Mouse (Mus musculus) kidney, adult 11 months (tissue): ENCODE results near the gene Clec10a.
"Not testable (repeated sequence)": the region's sequence is repeated elsewhere in the genome, so short reads cannot be mapped to it uniquely, and the experiment has no call there.

Source experiments
- DNase-seq: peaks from one replicate; pipeline ENCODE4 v3.0.0; 2022

Gene Clec10a

GRCm38 (mm10) chr11:70155897-70156296 is at the start of gene Clec10a:
Gene Clec10a (plus strand): TSS chr11:70156197.
- not testable (repeated sequence) for DNase-seq

- no peak for DNase-seq
Observed at GRCm38 (mm10) chr11:70107085-70107484, 48.9 kb upstream of the Clec10a start.

DNA sequence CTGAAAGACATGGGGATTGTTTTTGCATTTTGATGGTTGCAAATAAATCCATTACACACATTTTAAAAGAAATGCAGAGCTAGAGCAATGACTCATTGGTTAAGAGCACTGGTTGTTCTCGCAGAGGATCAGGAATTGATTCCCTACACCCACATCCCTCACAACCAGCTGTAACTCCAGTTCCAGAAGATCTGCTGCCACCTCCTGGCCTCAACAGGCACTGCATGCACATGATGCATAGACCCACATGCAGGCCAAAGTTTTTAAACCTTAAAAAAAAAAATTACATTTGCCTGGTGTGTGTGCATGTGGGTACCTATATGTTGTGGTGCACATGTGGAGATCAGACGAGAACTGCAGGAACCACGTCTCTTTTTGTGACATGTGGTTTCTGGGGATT is 45.9 kb upstream of the Clec10a start:
- DNase-seq = peak; percentile 15

- DNase-seq = no peak
Observed at GRCm38 (mm10) chr11:70114562-70114961, 41.4 kb upstream of the Clec10a start.

- DNase-seq = no peak
Observed at GRCm38 (mm10) chr11:70115901-70116300, 40.1 kb upstream of the Clec10a start.

DNA sequence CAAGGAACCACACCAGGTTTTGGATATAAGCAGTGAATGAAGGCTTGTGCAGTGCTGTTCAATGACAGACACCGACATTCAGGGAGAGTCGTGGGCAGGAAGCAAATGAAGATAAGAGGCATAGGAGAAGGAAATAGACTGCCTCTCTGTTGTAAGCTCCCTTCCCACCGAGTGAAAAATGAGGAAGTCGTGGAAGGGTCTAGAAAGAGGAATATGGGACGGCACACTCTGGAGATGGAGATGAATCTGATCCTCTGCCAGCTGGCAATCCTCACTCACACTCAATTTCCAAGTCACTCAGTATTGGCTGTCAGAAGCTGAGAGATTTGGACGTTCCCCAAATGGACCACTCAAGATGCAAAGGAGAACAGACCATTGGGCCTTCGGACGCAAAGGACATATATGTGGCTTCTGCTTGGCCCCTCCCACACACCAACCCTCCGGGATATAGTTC is 26.0 kb upstream of the Clec10a start, which contains the start of gene Mgl2:
Mgl2 (plus strand) TSS at position 404 of the 454 bp plus-strand sequence.
- no peak for DNase-seq

DNA sequence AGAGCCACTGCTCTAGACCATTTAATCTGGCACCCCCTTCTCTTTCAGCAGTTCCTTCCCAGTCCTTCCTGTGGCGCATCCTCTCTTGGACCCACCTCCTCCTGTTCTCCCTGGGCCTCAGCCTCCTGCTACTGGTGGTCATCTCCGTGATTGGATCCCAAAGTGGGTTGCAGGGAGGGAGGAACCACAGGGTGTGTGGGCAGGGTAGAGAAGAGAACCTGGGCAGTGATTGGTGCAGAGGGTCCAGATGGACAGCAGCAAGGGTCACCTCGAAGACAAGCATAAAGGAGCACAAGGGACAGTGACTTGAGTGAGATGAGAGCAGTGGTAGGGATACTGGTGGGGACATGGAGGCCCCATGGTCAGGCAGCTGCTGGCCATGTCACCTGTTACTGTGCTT is 21.0 kb upstream of the Clec10a start:
- DNase-seq = not testable (repeated sequence)

GRCm38 (mm10) chr11:70135925-70136324 is 20.1 kb upstream of the Clec10a start:
- not testable (repeated sequence) for DNase-seq

GRCm38 (mm10) chr11:70139171-70139570 is 16.8 kb upstream of the Clec10a start:
- no peak for DNase-seq

GRCm38 (mm10) chr11:70151072-70151471 is 4.9 kb upstream of the Clec10a start:
- peak; percentile 51 for DNase-seq

DNA sequence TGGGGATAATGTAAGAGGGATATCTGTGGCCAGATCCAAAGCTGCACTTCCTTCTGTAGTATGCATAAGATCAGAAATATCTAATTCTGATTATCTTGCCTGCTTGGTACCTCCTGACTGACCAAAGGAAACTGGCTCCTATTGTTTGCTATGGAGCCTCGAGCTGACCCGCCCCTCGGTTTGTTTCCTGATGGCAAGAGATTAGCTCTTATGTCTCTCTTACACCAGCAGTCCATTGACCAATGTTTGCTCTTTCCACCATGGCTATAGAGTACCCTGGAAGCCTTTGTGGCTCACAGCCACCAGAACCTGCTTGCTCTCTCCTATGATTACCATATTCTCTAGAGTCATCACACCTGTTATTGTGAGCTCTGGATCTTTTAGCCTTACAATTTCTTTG is 6.3 kb downstream of the Clec10a start:
- DNase-seq = no peak

GRCm38 (mm10) chr11:70165972-70166921 is 10.2 kb downstream of the Clec10a start:
- no peak for DNase-seq

DNA sequence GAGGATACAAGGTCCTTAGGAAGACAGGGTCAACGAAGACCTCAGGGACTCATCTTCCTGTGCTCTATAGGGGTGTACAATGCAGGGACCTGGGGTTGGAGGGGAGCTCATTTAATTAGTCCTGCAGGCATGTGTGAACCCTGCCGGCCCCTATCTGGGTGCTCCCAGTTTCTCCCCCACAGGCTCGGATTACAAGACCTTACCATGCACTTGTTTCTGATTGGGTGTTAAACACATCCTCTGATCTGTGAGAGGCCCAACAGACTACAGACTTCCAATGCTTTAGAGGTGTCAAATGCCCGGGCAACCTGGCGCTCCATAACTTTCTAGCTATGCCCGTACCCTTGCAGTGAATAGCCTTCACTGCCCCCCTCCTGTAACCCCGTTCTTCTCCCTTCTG is 12.1 kb downstream of the Clec10a start:
- DNase-seq = no peak

DNA sequence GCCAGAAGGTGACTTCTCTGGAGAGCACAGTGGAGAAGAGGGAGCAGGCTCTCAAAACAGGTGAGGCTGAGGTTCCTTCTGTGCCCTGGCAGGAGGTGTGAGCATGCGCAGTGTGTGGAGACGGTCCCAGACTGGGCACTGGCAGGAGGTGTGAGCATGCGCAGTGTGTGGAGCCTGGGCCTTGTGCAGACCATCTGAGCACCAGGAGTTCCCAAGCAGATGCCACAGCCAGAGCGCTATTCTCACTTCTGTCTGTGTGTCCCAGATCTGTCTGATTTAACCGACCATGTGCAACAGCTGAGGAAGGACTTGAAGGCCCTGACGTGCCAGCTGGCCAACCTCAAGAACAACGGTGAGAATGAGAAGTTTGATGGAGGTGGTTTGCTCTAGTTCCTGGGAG is 13.5 kb downstream of the Clec10a start:
- not testable (repeated sequence) for DNase-seq

- DNase-seq = no peak
Observed at GRCm38 (mm10) chr11:70170291-70170690, 14.3 kb downstream of the Clec10a start.

- peak; percentile 86 for DNase-seq
Observed at GRCm38 (mm10) chr11:70171181-70171580, 15.2 kb downstream of the Clec10a start.

DNA sequence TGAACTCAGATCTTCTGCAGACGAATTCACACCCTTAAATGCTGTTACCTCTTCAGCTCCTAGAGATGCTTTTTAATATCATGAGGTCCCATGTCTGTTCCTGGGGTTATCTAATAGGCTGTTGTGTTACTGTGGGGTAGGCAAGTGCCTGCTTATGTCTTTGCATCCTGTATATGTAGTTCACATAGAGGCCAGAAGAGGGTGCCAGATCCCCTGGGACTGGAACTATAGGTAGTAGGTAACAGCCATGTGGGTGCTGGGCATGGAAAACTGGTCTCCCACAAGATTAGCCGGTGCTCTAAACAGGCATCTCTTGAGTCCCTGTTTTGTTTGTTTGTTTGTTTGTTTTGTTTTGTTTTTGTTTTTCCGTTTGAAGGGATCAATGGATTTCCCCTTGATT is 15.8 kb downstream of the Clec10a start:
- no peak for DNase-seq

GRCm38 (mm10) chr11:70172298-70172697 is 16.3 kb downstream of the Clec10a start:
- no peak for DNase-seq

GRCm38 (mm10) chr11:70174491-70174890 is 18.5 kb downstream of the Clec10a start:
- DNase-seq = peak; percentile 84

GRCm38 (mm10) chr11:70177647-70178046 is 21.6 kb downstream of the Clec10a start:
- no peak for DNase-seq

DNA sequence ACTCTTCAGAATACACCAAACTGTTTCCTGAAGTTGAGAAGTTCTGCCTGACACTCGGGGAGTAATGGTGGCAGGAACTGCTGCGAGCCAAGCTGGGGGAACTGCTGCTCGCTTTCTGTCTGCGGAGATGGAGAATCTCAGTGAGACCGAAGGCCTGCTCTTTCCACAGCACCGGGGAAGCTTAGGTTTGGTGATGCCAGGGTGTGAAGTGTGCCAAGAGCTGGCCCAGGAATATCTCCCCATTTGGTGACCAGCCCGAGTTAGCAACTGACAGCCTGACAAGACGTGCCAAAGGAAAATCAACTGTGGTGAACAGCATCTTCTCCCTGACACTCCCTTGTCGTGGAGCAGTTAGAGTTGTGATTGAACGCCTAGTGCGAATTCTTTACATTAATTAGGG is 22.3 kb downstream of the Clec10a start:
- no peak for DNase-seq

DNA sequence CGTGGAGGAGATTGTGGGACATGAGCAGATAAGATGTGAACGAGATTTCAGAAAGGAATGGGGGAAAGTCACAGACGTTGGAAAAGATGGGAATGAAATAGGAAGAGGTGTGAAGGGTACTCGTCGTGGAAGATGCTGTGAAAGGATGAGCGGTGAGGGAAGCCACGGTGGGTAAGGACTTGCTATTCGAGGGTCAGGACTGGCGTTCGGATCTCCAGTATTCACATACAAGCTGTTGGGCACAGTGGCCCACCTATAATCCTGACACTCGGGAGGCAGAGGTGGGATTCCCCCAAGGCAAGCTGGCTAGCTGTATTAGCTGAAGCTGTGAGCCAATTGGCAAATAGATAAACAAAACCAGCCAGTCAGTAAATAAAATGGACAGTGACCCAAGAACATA is 22.8 kb downstream of the Clec10a start:
- DNase-seq = no peak

DNA sequence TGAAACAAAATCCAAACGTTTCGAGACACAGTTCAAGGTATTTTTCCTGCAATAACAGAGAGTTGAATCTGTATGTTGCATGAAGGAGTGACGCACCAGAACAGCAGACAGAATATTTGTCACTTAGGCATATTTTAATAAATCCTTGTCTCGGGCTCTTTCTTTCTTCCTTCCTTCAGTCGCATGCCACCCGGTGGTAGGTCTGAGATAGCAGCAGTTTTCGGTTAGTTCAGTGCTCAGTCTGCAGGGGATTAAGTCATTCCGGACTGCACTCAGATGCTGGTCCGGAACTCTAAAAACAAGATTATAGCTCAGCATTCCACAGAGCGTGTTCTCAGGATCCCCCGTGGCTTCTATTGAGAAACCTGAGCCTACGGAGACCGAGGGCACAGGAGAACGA is 23.4 kb downstream of the Clec10a start:
- DNase-seq = no peak

DNA sequence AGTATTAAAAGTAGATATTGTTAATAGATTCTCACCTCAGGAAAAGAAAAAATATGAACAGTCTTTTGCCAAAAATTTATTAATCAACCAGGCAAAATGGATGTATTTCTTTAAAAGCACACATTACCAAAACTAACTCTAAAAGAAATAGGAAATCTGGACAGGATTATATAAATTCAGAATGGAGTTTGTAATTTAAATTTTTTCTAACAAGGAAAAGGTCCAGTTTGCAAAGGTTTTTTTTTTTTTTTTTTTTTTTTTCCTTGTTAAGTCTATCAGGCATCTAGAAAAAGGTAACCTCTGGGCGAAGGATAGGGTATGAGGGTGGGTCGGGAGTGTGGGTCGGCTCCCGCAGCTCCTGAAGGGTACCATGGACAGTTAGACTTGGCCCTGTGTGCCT is 24.5 kb downstream of the Clec10a start:
- DNase-seq = no peak
